Mouse (Mus musculus) thymus, adult 2 months (tissue): ENCODE measurements at regions not wholly inside any gene's neighbourhood (a gene's known extent, or its start where the extent isn't known, plus 50 kb on each side); places are given as distances from the start of the nearest gene placed in this dataset.

Experiments used
- CTCF ChIP-seq: fragments of 200-500 bp; IDR thresholded peaks from 2 replicates; pipeline ENCODE4 v1.5.1; 2012; ENCODE audit warnings: mild to moderate bottlenecking, control low read depth, low read length, moderate library complexity, borderline replicate concordance; ENCODE audit not compliant: control insufficient read depth, poor library complexity, insufficient read depth; ENCODE audit errors: extremely low read depth
- POLR2A ChIP-seq: fragments of 200-500 bp; IDR thresholded peaks from 2 replicates; pipeline ENCODE4 v1.6.1; 2012; ENCODE audit warnings: mild to moderate bottlenecking, low read length, control low read depth, moderate library complexity; ENCODE audit not compliant: control insufficient read depth, poor library complexity, insufficient read depth; ENCODE audit errors: extremely low read depth

DNA sequence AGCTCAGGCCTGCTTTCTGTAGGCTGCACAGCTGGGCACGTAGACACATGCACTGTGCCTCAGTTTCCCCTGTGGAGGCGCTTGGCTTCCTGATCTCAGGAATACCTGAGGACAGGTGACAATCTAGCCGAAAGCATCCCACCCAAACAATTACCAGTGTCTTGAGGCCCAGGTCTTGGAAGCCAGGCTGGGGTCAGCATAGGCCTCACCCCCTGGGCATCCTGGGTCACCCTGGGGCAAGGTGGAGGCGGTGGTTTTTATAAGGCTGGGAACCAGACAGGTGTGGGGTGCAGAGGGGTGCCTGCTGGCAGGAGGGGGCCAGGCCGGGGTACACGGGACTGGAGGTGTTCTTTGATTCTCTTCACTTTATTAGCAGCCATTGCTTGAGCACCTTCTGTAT, 76.2 kb upstream of the Tmem189 start:
- TF ChIP-seq CTCF (no peak), POLR2A (no peak)
